Mouse (Mus musculus): Measurements from ENCODE around the gene BC030870. TPM values are rescaled to one million over a fixed set of nuclear protein-coding genes. Genes with fewer than 3 reads are reported as not detected.
A peak's percentile ranks its signal among the peaks of the same experiment; 100 is the strongest.

The BC030870 gene
- polyA plus RNA-seq, 1 experiment = not detected

DNA sequence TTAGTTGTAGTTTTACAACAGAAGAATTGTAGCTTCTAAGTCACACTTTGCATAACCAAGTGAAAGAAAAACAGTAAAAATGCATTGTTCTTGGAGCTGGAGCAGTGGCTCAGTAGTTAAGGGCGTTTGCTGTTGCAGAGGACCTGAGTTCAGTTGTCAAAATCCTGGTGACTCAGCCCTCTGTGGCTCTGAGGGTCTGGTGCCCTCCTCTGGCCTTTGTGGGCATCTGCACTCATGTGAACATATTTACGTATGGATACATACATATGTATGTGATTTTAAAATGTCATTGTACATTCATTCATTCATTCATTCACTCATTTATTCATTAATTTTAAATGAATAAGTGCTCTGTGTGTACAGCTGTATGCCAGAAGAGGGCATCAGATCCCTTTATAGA, 43.7 kb downstream of the BC030870 start:
- Histone ChIP-seq H3K4me3 (ENCODE audit: insufficient read depth, low read length) (no peak overlapping the region), H3K4me1 (ENCODE audit: control insufficient read depth, insufficient read depth, low read length) (no peaks in the 10 kb centered on the region), H3K27ac (ENCODE audit: insufficient read depth, low read length) (no peak overlapping the region)
- TF ChIP-seq POLR2A (IDR thresholded peaks at IDR 0.05; ENCODE audit: low read depth, low read length) (no peak), CTCF (IDR thresholded peaks at IDR 0.05; ENCODE audit: borderline replicate concordance, insufficient read depth, low read length) (no peak)

DNA sequence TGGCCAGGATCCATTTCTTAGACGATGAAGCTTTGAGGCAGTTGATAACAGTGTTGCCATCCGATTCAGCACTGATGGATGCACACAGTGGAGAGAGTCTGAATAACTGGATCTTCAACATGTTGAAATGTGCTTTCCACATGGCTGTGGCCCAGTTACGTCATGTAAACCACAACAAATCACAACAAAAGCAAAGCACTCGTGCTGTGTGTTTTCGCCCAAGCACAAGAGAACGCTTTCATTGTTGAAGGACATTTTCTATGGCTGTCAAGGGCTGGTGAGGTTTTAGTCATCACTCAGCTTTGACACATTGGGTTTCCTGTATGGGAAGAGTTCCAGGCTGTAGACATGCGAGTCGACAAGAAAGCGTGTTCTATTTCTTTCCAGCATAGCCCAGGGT, 48.6 kb downstream of the BC030870 start:
- Histone ChIP-seq H3K4me3 (ENCODE audit: insufficient read depth, low read length) (no peak overlapping the region), H3K4me1 (ENCODE audit: control insufficient read depth, insufficient read depth, low read length) (no peaks in the 10 kb centered on the region), H3K27ac (ENCODE audit: insufficient read depth, low read length) (no peak overlapping the region)
- TF ChIP-seq CTCF (IDR thresholded peaks at IDR 0.05; ENCODE audit: borderline replicate concordance, insufficient read depth, low read length) = no peak
- TF ChIP-seq POLR2A (IDR thresholded peaks at IDR 0.05; ENCODE audit: low read depth, low read length) = no peak

GRCm38 (mm10) chr8:65074733-65075132, 54.6 kb downstream of the BC030870 start, which contains the start of gene Gm10663:
Gene Gm10663, plus strand, starts transcription at chr8:65075033.
- no peaks in the 10 kb centered on the region for H3K4me1 ChIP-seq (ENCODE audit: control insufficient read depth, insufficient read depth, low read length)
- TF ChIP-seq POLR2A (IDR thresholded peaks at IDR 0.05; ENCODE audit: low read depth, low read length) (no peak), CTCF (IDR thresholded peaks at IDR 0.05; ENCODE audit: borderline replicate concordance, insufficient read depth, low read length) (no peak)
- no peak within 1 kb of the TSS for H3K27ac ChIP-seq (ENCODE audit: insufficient read depth, low read length)
- no peak within 1 kb of the TSS for H3K4me3 ChIP-seq (ENCODE audit: insufficient read depth, low read length)

DNA sequence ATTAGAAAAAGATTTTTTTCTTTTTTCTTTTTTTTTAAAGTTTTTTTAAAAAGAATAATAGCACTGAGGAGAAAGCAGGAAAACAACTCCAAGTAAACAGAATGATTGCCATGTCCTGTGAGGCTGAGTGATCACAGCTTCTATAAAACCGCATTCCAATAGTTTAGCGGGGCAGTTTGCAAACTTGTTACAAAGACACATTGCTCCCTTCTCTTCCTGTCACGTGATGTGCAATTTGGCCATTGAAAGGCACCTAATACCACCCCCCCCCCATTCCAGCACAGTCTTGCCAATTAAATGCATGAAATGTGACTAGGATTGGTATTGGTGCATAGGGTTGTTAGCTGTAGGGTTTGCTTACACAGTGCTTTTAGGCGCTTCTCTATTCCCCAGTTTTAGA, 58.4 kb downstream of the BC030870 start:
- TF ChIP-seq CTCF (IDR thresholded peaks at IDR 0.05; ENCODE audit: borderline replicate concordance, insufficient read depth, low read length) (no peak), POLR2A (IDR thresholded peaks at IDR 0.05; ENCODE audit: low read depth, low read length) (no peak)
- no peak overlapping the region for H3K27ac ChIP-seq (ENCODE audit: insufficient read depth, low read length)
- no peak overlapping the region for H3K4me3 ChIP-seq (ENCODE audit: insufficient read depth, low read length)
- H3K4me1 ChIP-seq (ENCODE audit: control insufficient read depth, insufficient read depth, low read length) = no peaks in the 10 kb centered on the region

DNA sequence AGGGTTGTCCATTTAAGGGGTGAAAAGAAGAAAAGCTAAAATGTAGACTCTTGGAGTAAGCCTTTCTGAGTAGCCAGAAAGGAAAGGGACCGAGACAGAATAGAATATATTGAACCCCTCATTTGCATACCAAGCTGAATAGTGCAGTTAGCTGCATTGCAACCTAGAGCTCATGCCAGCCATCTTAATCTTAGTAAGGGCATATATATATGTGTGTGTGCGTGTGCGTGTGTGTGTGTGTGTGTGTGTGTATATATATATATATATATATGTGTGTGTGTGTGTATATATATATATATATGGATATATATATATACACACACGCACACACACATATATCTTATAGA, 60.9 kb downstream of the BC030870 start:
- no peaks in the 10 kb centered on the region for H3K4me1 ChIP-seq (ENCODE audit: control insufficient read depth, insufficient read depth, low read length)
- no peak overlapping the region for H3K27ac ChIP-seq (ENCODE audit: insufficient read depth, low read length)
- TF ChIP-seq CTCF (IDR thresholded peaks at IDR 0.05; ENCODE audit: borderline replicate concordance, insufficient read depth, low read length) (no peak), POLR2A (IDR thresholded peaks at IDR 0.05; ENCODE audit: low read depth, low read length) (no peak)
- H3K4me3 ChIP-seq (ENCODE audit: insufficient read depth, low read length) = no peak overlapping the region

- Histone ChIP-seq H3K27ac (ENCODE audit: insufficient read depth, low read length) (0 out of 2 replicates have a peak overlapping the region, but pooled peaks have one; percentile 32), H3K4me1 (ENCODE audit: control insufficient read depth, insufficient read depth, low read length) (no peaks in the 10 kb centered on the region), H3K4me3 (ENCODE audit: insufficient read depth, low read length) (no peak overlapping the region)
- no peak for TF ChIP-seq CTCF (IDR thresholded peaks at IDR 0.05; ENCODE audit: borderline replicate concordance, insufficient read depth, low read length)
- no peak for TF ChIP-seq POLR2A (IDR thresholded peaks at IDR 0.05; ENCODE audit: low read depth, low read length)
Observed at GRCm38 (mm10) chr8:65067694-65068472, 61.5 kb downstream of the BC030870 start.

DNA sequence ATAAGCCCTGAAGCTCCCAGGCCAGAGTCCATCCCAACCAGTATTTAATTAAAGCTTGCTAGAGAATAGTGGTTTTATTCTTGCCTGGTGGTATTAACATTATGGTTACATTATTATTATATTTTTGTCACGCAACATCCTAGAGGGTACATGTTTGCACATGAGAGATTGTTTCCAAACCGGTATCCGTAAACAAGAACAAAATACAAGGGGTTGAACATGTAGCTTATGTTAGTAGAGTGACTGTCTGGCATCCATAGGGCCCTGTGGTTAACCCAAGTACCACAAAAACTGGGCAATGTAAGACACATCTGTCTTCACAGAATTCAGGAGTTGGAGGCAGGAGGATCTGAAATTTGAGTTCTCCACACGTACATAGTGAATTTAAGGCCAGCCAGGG, 62.3 kb downstream of the BC030870 start:
- TF ChIP-seq CTCF (IDR thresholded peaks at IDR 0.05; ENCODE audit: borderline replicate concordance, insufficient read depth, low read length) (no peak), POLR2A (IDR thresholded peaks at IDR 0.05; ENCODE audit: low read depth, low read length) (no peak)
- no peak overlapping the region for H3K27ac ChIP-seq (ENCODE audit: insufficient read depth, low read length)
- H3K4me1 ChIP-seq (ENCODE audit: control insufficient read depth, insufficient read depth, low read length) = no peaks in the 10 kb centered on the region
- H3K4me3 ChIP-seq (ENCODE audit: insufficient read depth, low read length) = no peak overlapping the region

DNA sequence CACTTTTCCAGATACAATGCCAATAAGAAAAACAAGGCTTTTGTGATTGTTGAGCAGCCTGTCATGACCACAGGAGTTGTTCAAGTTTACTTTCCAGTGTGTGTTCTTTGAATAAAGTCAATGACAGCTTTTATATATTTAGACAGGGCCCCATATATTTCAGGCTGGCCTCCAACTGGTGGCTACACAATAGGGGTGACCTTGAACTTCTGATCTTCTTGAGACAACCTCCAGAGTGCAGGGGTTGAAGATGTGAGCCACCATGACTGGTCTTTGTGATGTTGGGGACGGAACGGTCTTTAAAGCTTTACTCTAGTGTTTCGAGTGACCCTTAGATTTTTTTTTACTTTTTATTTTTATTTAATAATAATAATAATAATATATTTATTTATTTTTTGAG, 63.7 kb downstream of the BC030870 start:
- no peak for TF ChIP-seq POLR2A (IDR thresholded peaks at IDR 0.05; ENCODE audit: low read depth, low read length)
- no peak for TF ChIP-seq CTCF (IDR thresholded peaks at IDR 0.05; ENCODE audit: borderline replicate concordance, insufficient read depth, low read length)
- Histone ChIP-seq H3K27ac (ENCODE audit: insufficient read depth, low read length) (no peak overlapping the region), H3K4me3 (ENCODE audit: insufficient read depth, low read length) (no peak overlapping the region), H3K4me1 (ENCODE audit: control insufficient read depth, insufficient read depth, low read length) (no peaks in the 10 kb centered on the region)

GRCm38 (mm10) chr8:65064071-65064470, 65.3 kb downstream of the BC030870 start:
- no peak for TF ChIP-seq CTCF (IDR thresholded peaks at IDR 0.05; ENCODE audit: borderline replicate concordance, insufficient read depth, low read length)
- no peak for TF ChIP-seq POLR2A (IDR thresholded peaks at IDR 0.05; ENCODE audit: low read depth, low read length)
- no peaks in the 10 kb centered on the region for H3K4me1 ChIP-seq (ENCODE audit: control insufficient read depth, insufficient read depth, low read length)
- no peak overlapping the region for H3K4me3 ChIP-seq (ENCODE audit: insufficient read depth, low read length)
- no peak overlapping the region for H3K27ac ChIP-seq (ENCODE audit: insufficient read depth, low read length)

DNA sequence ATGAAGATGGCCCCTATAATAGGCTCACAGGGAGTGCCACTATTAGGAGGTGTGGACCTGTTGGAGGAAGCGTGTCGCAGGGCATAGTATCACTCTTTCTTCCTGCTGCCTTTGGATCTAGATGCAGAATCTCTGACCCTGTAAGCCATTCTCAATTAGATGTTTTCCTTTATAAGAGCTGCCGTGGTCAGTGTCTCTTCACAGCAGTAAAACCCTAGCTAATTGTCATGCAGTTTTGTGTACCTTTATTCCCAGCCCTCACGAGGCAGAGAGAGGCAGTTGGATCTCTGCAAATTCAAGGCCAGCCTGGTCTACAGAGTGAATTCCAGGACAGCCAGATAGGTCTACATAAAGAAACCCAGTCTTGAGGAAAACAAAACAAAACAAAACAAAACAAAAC, 67.2 kb downstream of the BC030870 start:
- TF ChIP-seq POLR2A (IDR thresholded peaks at IDR 0.05; ENCODE audit: low read depth, low read length) (no peak), CTCF (IDR thresholded peaks at IDR 0.05; ENCODE audit: borderline replicate concordance, insufficient read depth, low read length) (no peak)
- H3K4me1 ChIP-seq (ENCODE audit: control insufficient read depth, insufficient read depth, low read length) = no peaks in the 10 kb centered on the region
- H3K27ac ChIP-seq (ENCODE audit: insufficient read depth, low read length) = no peak overlapping the region
- no peak overlapping the region for H3K4me3 ChIP-seq (ENCODE audit: insufficient read depth, low read length)
